Mouse (Mus musculus) 416B (cell line): Measurements from ENCODE around the gene Sema3b.

Experiments
- DNase-seq: peaks from one replicate; pipeline ENCODE4 v3.0.0; 2011; ENCODE audit warnings: low read depth

Sema3b gene

DNA sequence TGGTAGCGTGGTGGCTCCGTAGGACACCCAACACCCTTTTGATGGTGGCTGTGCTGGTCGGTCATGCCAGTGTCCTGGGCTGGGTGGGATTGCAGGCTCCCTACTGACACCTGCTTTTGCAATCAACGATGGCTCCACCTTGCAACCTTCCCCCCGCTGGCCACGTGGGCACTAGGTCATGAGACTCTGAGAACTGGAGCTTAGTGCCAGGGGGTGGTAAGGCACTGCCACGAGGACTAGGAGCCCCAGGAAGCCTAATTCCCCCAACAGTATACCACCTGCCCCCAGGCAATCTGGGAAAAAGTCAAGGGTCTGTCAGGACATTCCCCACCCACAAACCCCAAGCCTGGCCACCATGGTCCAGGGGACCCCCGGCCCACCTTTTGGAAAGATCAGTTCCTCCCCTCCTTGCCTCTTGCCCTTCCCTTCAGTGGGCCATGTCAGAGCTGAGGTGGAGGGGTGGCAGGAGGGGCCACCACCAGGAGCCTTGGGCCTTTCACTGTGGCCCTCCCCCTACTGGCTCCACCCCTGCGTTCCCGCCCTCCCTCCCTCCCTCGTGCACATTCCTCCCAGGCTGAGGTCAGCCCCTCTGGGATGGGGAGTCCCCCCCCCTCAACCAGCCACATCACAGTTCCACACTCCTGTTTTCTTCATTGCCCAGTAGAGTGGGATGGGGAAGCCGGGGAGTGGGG lies at the start of gene Sema3b:
TSS of gene Sema3b (minus strand) at position 489 of the 692 bp plus-strand sequence.
- no peak for DNase-seq

GRCm38 (mm10) chr9:107658096-107658495 lies 49.1 kb upstream of the Sema3b start:
- DNase-seq: no peak

DNA sequence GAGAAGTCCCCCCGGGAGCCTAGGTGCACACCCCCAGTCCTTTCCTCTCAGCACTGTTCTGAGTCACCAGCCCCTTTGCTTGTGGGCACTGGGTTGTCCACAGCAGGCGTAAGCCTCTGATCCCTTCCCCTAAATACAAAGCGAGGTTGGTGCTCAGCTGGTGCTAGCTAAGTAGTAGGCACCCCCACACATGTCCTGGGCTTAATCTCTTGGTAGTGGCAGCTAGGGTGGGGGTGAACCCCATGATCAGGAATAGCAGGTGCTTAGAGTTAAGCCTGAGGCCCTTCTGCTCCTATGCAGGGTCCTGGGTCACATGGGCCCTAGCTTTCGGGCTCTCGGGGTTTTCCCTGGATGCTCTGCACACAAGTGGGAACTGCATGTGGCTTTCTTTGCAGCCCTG lies 48.1 kb upstream of the Sema3b start:
- no peak for DNase-seq

- DNase-seq: no peak
These were observed 45.6 kb upstream of the Sema3b start for GRCm38 (mm10) chr9:107654585-107654984.

DNA sequence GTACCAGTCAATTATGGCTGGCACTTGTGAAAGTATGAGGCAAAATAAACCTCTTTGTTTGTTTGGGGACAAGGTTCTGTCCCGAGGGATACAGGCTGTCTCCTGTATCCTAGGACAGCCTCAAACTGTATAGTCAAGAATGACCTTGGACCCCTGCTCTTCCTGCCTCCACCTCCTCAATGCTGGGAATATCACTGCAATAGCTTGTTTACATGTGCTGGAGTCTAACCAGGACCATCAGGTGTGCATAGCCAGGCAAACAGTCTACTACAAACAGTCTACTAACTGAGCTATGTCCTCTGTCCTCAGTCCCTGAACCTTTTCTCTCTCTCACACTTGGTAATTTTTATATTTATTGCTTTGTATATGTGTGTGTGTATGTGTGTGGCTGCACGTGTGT lies 44.4 kb upstream of the Sema3b start:
- no peak for DNase-seq

GRCm38 (mm10) chr9:107650708-107651481 lies 41.9 kb upstream of the Sema3b start:
- no peak for DNase-seq

DNA sequence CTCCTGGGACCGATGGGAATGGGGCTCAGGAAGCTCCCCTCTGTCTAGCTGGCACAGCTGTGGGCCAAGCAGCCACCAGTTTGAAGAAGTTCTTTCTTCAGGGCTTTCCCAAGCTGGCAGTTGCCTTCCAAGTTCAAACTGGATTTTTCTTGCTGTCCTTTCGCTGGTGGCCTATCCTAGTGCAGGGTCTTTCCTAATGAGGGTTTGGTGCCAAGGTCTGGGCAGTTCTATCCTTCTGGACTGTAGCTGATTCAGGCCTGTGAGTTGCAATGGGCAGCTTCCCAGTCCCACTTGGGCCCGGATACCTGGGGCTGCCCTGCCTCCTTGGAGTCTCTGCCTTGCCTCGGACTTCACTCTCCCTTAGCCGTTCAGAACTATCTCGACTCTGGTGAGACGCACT lies 41.2 kb upstream of the Sema3b start:
- no peak for DNase-seq

- DNase-seq: no peak
These were observed 39.7 kb upstream of the Sema3b start for GRCm38 (mm10) chr9:107648767-107649166.

GRCm38 (mm10) chr9:107646975-107647374 lies 37.9 kb upstream of the Sema3b start:
- DNase-seq: peak; percentile 50

DNA sequence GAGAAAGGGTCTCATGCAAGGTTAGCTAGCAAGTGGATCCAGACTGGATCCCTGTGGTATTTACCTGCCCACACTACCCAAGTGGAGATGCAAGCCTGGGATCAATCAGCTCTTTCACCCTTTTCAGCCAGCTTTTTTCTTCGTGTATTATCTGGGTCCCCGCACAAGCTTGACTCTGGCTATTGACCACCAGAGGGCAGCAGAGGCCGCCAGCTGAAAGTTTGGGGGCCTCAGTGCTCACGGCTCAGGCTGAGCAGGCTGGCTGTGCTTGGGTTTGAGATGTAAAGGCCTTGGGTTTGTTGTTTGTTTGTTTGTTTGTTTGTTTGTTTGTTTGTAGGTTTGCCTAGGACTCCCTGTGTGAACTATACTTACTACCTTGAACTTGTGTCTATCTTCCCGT lies 36.5 kb upstream of the Sema3b start:
- DNase-seq: peak; percentile 84

DNA sequence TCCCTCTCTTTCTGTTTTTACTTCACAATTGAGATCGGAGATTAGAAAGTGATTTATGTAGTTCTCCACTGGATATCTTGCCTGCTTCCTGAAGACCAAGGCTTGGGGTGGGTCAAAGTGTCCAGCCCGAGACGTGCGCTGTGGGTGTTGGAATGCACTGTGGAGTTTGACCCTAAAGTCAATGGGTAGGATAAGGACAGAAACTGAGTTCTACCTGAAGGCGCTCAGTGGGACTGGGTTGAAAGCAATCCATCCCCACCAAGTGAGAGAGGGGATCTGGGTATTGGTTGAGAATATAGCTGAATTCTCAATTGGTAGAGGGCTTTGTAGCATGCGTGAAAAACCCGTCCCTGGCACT lies 36.1 kb upstream of the Sema3b start:
- DNase-seq: no peak

DNA sequence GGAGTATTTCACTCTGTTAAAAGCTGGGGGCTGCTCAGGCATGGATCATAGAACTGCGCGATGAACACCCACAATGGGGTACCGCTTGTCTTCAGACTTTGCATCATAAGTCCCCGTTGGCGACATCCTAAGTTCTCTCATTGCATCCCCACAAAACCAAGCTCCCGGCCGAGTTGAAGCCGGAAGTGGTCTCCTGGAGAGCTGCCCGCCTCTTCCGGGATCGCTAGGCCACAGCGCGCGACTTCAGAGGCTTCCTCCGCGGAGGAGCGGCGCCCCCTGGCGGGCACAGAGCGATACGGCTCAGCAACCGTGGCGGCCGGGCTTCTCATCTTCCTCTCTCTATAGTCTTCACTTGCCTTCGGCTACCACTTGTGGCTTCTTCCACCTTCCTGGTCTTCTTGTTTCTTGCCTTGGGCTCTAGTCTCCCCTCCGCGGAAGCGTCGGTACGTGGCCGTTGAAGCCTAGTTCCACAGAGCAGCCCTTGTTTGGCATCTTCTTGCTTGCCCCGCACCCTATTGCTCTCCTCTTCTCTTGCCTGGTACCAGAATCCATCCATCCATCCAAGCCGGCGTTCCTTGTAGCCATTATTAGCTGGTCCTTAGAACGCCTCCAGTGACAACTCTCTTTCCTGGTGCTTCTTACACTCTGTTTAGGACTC lies 35.6 kb upstream of the Sema3b start:
- peak; percentile 93 for DNase-seq

DNA sequence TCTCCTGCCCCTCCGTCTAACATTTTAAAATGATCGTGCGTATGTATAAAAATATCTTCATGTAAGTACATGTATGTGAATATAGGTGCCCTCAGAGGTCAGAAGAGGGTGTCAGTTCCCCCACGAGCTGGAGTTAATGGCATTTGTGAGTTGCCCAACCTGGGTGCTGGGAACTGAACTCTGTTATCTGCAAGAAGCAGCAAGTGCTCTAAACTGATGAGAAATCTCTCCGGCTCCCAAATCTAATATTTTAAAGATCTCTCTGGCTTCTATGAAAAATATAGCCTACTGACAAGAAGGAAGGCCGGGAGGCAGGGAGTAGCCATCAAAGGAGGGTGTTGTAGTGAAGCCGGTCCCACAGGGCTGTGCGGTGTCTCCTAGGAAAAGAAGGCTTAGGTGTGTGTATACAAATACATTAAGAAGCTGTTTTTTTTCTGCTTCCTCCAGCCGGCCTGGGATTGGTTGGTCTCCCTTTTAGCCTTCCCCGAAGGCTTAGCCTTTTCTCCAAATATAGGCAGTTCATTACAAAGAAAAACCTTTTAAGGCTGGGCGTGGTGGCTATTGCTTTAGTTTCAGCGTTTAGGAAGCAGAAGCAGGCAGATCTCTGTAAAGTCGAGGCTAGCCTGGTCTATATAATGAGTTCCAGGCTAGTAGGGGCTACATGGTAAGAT lies 34.6 kb upstream of the Sema3b start:
- DNase-seq: no peak

- DNase-seq: no peak
These were observed 32.6 kb upstream of the Sema3b start for GRCm38 (mm10) chr9:107641666-107642065.

- DNase-seq: peak; percentile 94
These were observed 31.3 kb upstream of the Sema3b start for GRCm38 (mm10) chr9:107640257-107640772.

DNA sequence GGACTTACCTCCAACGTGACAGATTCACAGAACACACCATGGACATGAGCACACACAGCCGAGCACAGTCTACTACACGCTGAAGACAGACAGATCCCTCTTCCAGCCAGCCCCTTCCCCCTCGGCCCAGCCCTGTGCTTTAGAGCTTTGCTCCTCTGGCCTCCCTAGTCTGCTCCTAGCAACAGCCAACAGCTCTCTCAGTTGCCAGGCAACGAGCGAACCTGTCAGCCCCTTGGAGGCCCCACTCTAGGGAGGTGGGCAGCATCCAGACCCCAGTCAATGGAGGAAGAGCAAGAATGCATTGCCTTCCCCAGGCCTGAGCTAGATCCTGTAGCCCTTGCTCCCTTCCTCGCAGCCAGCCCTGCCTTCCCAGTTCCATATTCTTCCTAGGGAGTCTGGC lies 28.0 kb upstream of the Sema3b start:
- DNase-seq: no peak

DNA sequence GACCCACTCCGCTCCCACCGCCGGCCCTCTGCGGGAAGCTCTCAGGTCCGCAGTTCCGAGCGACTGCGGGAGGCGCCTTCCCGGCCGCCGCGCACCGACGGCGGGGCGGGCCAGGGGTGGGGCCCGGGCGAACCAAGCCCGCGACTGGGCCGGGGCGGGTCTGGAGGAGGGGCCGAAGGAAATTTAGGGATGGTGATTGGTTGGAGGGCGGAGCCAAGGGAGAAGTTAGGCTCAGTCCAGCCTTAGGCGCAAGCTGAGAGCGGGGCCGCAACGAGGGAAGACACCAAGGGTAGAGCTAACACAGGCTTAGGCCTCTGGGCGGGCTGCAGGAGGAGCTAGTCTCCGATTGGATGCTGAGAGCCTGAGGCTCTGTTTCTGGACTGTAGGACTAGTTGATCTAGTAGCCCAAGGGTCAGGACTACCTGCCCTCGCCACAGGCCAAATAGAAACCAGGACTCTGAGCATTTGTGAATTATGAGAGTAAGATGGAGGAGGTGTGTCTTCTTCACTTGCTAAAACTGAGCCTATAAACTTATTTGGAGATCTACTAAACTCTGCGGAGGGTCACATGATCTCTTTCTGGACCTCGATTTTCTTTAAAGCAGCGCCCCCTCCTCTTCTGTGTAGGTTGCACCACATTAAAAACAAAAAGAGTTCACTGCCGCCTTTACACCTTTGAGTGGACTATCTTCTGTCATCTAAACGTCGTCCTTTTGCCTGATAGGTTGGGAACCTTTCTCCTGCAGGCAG lies 26.4 kb upstream of the Sema3b start, which contains the start of gene Gnai2:
TSS of gene Gnai2 (minus strand) at position 89 of the 750 bp plus-strand sequence.
- DNase-seq: peak; percentile 99

DNA sequence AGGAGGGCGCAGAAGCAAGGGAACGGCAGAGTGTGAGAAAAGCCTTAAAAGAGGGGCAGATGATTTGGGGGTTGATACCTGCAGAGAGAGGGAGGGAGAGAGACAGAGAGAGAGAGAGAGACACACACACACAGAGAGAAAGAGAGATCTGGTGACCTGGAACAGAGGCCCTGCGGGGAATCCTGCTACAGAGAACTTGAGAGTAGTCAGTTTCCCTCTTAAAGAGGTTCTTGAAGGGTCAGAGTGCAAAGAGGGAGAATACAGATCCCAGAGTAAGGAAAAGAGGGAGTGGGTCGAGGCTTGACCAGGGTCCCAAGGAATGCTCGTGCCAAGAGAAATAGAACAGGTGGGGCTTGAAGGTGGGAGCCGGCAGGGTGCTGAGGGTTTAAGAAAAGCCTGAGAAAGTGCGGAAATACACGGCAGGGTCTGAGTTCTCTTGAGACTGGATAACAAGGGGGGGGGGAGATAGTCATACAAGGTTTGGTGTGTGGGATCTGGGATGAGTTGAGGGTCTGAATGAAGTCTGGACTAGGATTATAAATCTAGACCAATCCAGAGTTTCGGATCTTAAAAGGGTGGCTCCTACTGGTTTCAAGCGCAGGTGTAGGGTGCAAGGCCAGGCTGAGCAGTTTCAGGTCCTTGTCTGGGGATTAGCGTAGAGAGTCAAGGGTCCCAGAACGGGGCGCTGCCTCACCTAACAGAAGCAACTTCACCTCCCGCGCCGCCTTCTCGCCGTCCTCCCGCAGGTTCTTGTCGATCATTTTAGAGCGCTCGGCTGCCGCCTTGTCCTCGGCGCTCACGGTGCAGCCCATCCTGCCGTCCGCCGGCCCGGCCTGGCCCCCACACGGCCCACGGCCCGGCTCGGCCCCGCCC lies 25.6 kb upstream of the Sema3b start:
- peak; percentile 40 for DNase-seq

DNA sequence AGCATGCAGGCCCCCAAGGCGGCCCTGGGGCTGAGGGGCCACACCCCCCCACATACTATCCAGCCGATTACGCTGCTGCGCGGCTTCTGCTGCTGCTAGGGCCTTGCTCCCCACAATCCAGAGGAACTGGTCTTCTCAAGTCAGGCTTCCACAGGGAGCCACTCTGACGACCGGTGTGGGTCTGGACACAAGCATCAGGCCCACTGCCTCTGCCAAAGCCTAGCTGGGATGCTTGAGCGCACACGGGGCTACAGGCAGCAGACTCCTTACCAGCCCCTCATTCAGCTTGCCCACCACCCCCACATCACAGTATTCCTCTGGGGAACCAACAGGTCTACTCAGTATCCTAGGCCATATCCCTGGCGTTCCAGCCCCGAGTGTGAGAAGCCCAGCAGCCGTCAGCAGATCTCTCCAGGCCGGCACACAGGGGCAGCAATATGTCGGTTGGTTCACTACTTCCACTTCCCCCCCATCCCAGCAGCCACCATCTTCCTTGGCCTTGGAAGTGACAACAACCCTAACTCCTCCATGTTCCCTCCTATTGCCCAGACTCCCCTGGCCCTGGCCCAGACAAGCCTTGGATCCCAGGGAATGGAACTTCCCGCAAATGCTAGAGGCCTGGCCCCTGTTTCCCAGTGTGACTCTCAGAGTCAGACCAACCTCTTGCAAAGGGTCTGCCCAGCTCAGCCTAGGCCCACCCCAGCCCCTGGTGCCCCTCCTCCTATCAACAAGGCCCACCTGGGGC lies 24.8 kb upstream of the Sema3b start:
- peak; percentile 55 for DNase-seq
